Mouse (Mus musculus): ENCODE measurements around the gene Rsrc1. TPM values are rescaled to one million over a fixed set of nuclear protein-coding genes. Genes with fewer than 3 reads are reported as not detected.
A peak's percentile ranks its signal among the peaks of the same experiment; 100 is the strongest.

The Rsrc1 gene
- polyA plus RNA-seq, 2 experiments: 3.1 to 8.7 TPM

DNA sequence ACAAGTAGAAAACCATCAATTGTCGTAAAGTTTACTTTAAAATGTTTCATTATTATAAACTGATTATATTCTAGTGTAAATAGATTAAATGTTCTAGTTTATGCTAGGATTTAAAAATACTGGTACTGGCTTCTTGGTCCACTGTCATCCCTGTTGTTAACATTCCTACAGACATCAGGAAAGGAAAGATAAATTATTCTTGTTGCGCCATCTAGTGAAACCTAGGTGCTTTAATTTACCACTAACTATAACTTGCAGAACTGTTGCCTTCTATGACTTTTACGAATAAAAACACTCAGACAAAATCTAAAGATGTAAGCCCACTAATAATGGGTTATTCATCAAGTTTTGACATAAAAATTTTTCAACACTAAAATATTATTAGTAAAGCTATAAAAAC is 286.3 kb downstream of the Rsrc1 start:
- DNase-seq (ENCODE audit: low read depth in 3 of 3, low spot score in 3 of 3) (no peak), ATAC-seq (ENCODE audit: insufficient read depth) (no peak)
- no peaks in the 10 kb centered on the region for H3K4me1 ChIP-seq (replicated peaks; ENCODE audit: control insufficient read depth in 2 of 2, insufficient read depth in 2 of 2, low read length in 1 of 2)
- no peaks in the 10 kb centered on the region for H3K36me3 ChIP-seq (replicated peaks; ENCODE audit: control insufficient read depth, insufficient read depth, low read depth)
- 64% methylated on average over 3 of the region's 3 CpGs for WGBS (ENCODE audit: insufficient replicate concordance)
- no peaks in the 10 kb centered on the region for H3K27me3 ChIP-seq (ENCODE audit: control insufficient read depth, insufficient read depth, low read length)
- no peak overlapping the region for H3K4me3 ChIP-seq (ENCODE audit: insufficient read depth in 1 of 2, low read depth in 2 of 2, low read length in 2 of 2)
- no peak for TF ChIP-seq EP300 (IDR thresholded peaks at IDR 0.05; ENCODE audit: low read depth)
- H3K9ac ChIP-seq (replicated peaks): no peak overlapping the region
- no peak overlapping the region for H3K4me2 ChIP-seq (ENCODE audit: low read depth)
- no peaks in the 10 kb centered on the region for H3K9me3 ChIP-seq (ENCODE audit: control insufficient read depth, low read length)
- no peak overlapping the region for H3K27ac ChIP-seq

DNA sequence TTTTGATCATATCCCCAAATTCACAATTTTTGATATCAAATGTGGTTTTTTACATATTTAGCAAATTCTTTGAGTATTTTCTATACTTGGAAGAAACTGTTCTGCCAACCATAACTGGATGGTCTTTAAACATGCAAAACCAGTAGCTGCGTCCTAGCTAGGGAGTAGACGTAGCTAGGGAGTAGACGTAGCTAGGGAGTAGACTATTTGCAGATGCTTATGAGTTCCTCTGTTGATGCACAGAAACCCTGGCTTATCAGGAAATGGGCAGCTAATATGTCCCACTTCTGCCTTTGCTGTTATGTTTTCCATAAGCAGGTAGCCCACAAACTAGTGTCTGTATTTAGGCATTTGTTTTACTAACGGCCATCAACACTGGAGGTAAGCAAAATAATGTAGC is 298.6 kb downstream of the Rsrc1 start:
- H3K4me2 ChIP-seq (ENCODE audit: low read depth): peak overlapping the region; percentile 6; the same call in 1 of the 2 replicates
- H3K9me3 ChIP-seq (ENCODE audit: control insufficient read depth, low read length): no peaks in the 10 kb centered on the region
- no peak overlapping the region for H3K9ac ChIP-seq (replicated peaks)
- DNase-seq (ENCODE audit: low read depth in 3 of 3, low spot score in 3 of 3): peak in 2 of 3 experiments; percentile 11 to 12
- H3K27me3 ChIP-seq (ENCODE audit: control insufficient read depth, insufficient read depth, low read length): no peaks in the 10 kb centered on the region
- peak; percentile 84 for ATAC-seq (ENCODE audit: insufficient read depth)
- no peak overlapping the region for H3K4me3 ChIP-seq (ENCODE audit: insufficient read depth in 1 of 2, low read depth in 2 of 2, low read length in 2 of 2)
- no peaks in the 10 kb centered on the region for H3K36me3 ChIP-seq (replicated peaks; ENCODE audit: control insufficient read depth, insufficient read depth, low read depth)
- no peak overlapping the region for H3K27ac ChIP-seq
- 49% methylated on average over 4 of the region's 4 CpGs for WGBS (ENCODE audit: insufficient replicate concordance)
- no peaks in the 10 kb centered on the region; a peak in 1 of 4 replicates for H3K4me1 ChIP-seq (replicated peaks; ENCODE audit: control insufficient read depth in 2 of 2, insufficient read depth in 2 of 2, low read length in 1 of 2)
- TF ChIP-seq EP300 (IDR thresholded peaks at IDR 0.05; ENCODE audit: low read depth) (no peak), CTCF (IDR thresholded peaks at IDR 0.05; ENCODE audit: low read depth) (no peak)

DNA sequence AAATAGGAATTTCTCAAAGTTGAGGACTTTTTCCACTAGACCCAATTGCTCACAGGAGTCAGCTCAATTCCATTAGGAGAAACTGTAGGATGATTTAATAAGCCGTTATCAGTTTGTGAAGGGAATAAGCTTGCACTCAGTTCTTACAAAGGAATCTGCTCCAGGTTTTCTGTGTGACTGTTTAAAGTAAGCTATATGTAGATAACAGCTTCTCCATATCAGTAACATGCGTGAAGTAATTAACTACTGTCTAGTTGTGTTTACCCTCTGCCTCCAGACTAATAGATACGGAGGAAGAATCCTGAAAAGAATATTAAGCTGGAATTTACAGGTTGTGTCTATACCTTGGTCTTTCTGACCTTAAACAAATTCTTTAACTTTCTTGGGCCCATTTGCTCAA is 299.1 kb downstream of the Rsrc1 start:
- H3K36me3 ChIP-seq (replicated peaks; ENCODE audit: control insufficient read depth, insufficient read depth, low read depth): no peaks in the 10 kb centered on the region

DNA sequence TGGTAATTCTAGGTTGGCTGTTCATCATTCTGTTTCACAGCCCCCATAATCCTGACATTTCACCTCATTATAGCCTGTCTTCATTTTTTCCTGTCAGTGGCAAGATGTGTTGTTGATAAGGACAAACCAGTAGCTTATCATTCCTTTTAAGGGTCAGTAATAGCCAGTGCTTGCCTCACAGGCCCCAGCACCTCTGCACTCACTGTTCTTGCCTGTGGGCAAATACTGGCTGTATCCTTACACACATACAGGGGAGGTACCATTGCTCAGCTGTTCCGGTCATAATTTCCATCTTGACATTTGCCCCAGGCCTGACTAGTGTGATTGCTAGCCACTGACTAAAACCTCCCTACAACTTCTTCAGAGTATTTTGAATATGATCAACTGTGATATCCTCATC is 302.8 kb downstream of the Rsrc1 start:
- Histone ChIP-seq H3K9ac (replicated peaks) (no peak overlapping the region), H3K4me1 (replicated peaks; ENCODE audit: control insufficient read depth in 2 of 2, insufficient read depth in 2 of 2, low read length in 1 of 2) (no peaks in the 10 kb centered on the region; a peak in 1 of 4 replicates), H3K9me3 (ENCODE audit: control insufficient read depth, low read length) (no peaks in the 10 kb centered on the region), H3K4me3 (ENCODE audit: insufficient read depth in 1 of 2, low read depth in 2 of 2, low read length in 2 of 2) (no peak overlapping the region), H3K27ac (no peak overlapping the region), H3K4me2 (ENCODE audit: low read depth) (no peak overlapping the region), H3K36me3 (replicated peaks; ENCODE audit: control insufficient read depth, insufficient read depth, low read depth) (no peaks in the 10 kb centered on the region), H3K27me3 (ENCODE audit: control insufficient read depth, insufficient read depth, low read length) (no peaks in the 10 kb centered on the region)
- ATAC-seq (ENCODE audit: insufficient read depth) (no peak), DNase-seq (ENCODE audit: low read depth in 3 of 3, low spot score in 3 of 3) (no peak)
- 79% methylated on average over 1 of the region's 1 CpGs for WGBS (ENCODE audit: insufficient replicate concordance)
- TF ChIP-seq EP300 (IDR thresholded peaks at IDR 0.05; ENCODE audit: low read depth): no peak
- TF ChIP-seq CTCF (IDR thresholded peaks at IDR 0.05; ENCODE audit: low read depth): no peak

More for the DNA sequence above, 299.1 kb downstream of the Rsrc1 start:
- Histone ChIP-seq H3K4me3 (ENCODE audit: insufficient read depth in 1 of 2, low read depth in 2 of 2, low read length in 2 of 2) (no peak overlapping the region), H3K27ac (no peak overlapping the region), H3K9me3 (ENCODE audit: control insufficient read depth, low read length) (no peaks in the 10 kb centered on the region), H3K9ac (replicated peaks) (no peak overlapping the region), H3K27me3 (ENCODE audit: control insufficient read depth, insufficient read depth, low read length) (no peaks in the 10 kb centered on the region), H3K4me2 (ENCODE audit: low read depth) (peak overlapping the region; percentile 20; the same call in 1 of the 2 replicates), H3K4me1 (replicated peaks; ENCODE audit: control insufficient read depth in 2 of 2, insufficient read depth in 2 of 2, low read length in 1 of 2) (no peaks in the 10 kb centered on the region; a peak in 1 of 4 replicates)
- no peak for TF ChIP-seq CTCF (IDR thresholded peaks at IDR 0.05; ENCODE audit: low read depth)
- TF ChIP-seq EP300 (IDR thresholded peaks at IDR 0.05; ENCODE audit: low read depth): 0 out of 2 replicates have a peak, but pooled peaks have one; percentile 22
- WGBS (ENCODE audit: insufficient replicate concordance): 27% methylated on average over 3 of the region's 3 CpGs
- DNase-seq (ENCODE audit: low read depth in 3 of 3, low spot score in 3 of 3) (peak; percentile 24 to 42 (median 24)), ATAC-seq (ENCODE audit: insufficient read depth) (peak; percentile 86; the same call in 1 of the 2 replicates)

DNA sequence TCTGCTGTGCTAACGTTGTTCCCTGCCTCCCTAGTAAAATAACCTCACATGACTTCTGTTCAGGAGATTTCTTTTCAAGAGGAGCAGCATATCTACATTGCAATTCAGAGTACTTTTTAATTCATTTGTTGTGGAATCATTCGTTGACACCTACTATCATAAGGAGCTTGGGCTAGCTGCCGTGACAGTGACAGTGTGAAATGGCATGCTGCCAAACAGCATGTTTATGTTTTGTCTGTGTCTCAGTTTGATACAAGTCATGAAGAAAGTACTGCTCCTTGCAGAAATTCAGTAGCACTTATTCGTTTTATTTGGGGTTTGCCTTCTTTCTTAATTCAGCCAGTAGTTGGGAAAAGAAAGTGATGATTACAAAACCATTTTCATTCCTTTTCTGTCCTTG is 303.7 kb downstream of the Rsrc1 start:
- 67% methylated on average over 4 of the region's 4 CpGs for WGBS (ENCODE audit: insufficient replicate concordance)
- Histone ChIP-seq H3K27me3 (ENCODE audit: control insufficient read depth, insufficient read depth, low read length) (no peaks in the 10 kb centered on the region), H3K4me1 (replicated peaks; ENCODE audit: control insufficient read depth in 2 of 2, insufficient read depth in 2 of 2, low read length in 1 of 2) (no peaks in the 10 kb centered on the region; a peak in 1 of 4 replicates), H3K4me2 (ENCODE audit: low read depth) (no peak overlapping the region), H3K9ac (replicated peaks) (no peak overlapping the region), H3K9me3 (ENCODE audit: control insufficient read depth, low read length) (no peaks in the 10 kb centered on the region), H3K36me3 (replicated peaks; ENCODE audit: control insufficient read depth, insufficient read depth, low read depth) (no peaks in the 10 kb centered on the region), H3K4me3 (ENCODE audit: insufficient read depth in 1 of 2, low read depth in 2 of 2, low read length in 2 of 2) (no peak overlapping the region), H3K27ac (no peak overlapping the region)
- ATAC-seq (ENCODE audit: insufficient read depth) (no peak), DNase-seq (ENCODE audit: low read depth in 3 of 3, low spot score in 3 of 3) (no peak)
- TF ChIP-seq EP300 (IDR thresholded peaks at IDR 0.05; ENCODE audit: low read depth) (no peak), CTCF (IDR thresholded peaks at IDR 0.05; ENCODE audit: low read depth) (no peak)

Data from liver, embryonic 14.5 days (tissue).